Mouse (Mus musculus) bone marrow, adult 2 months (tissue): ENCODE measurements around the gene Msgn1.

Experiments used
- CTCF ChIP-seq: fragments of 200-500 bp; IDR thresholded peaks from 2 replicates; pipeline ENCODE4 v1.5.1; 2011; ENCODE audit warnings: low read length, control low read depth; ENCODE audit not compliant: control insufficient read depth, insufficient read depth
- POLR2A ChIP-seq: fragments of 200-500 bp; IDR thresholded peaks from 2 replicates; pipeline ENCODE4 v1.6.1; 2011; ENCODE audit warnings: low read depth, mild to moderate bottlenecking, control low read depth, low read length, borderline replicate concordance; ENCODE audit not compliant: control insufficient read depth

DNA sequence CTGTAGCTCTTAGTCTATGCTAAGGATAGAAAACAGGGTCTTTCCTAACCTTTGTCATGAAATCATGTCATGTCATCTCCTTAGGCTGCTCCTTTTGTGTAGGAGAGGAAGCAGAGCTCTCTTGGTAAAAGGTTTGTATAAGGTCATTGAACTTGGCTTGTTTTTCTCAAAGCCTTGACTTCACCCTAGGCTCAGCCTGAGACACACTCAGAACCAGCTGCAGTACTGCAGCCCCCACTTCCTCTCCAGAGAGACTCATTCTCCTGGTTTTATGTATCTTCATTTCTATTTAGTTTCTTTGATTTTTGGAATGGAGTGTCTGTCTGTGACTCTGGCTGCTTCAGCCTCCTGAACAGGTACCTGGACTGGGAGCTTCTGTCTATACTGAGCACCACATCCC is 6.0 kb upstream of the Msgn1 start:
- TF ChIP-seq CTCF (no peak), POLR2A (no peak)
